Mouse (Mus musculus): Measurements from ENCODE around the gene Mdfic. TPM values are rescaled to one million over a fixed set of nuclear protein-coding genes. Genes with fewer than 3 reads are reported as not detected.
A peak's percentile ranks its signal among the peaks of the same experiment; 100 is the strongest.

Mdfic gene
- total RNA-seq, 1 experiment from 2014 or later, result 10.7 TPM

GRCm38 (mm10) chr6:15737312-15737911 lies 17.0 kb downstream of the Mdfic start:
- no peak for ATAC-seq (ENCODE audit: extremely low read depth, insufficient number of reproducible peaks, low FRiP score, poor library complexity, severe bottlenecking)

- no peak for ATAC-seq (ENCODE audit: extremely low read depth, insufficient number of reproducible peaks, low FRiP score, poor library complexity, severe bottlenecking)
These were observed 18.0 kb downstream of the Mdfic start for GRCm38 (mm10) chr6:15738331-15738943.

GRCm38 (mm10) chr6:15739132-15739531 lies 18.7 kb downstream of the Mdfic start:
- ATAC-seq (ENCODE audit: extremely low read depth, insufficient number of reproducible peaks, low FRiP score, poor library complexity, severe bottlenecking), result peak; percentile 41; the same call in 1 of the 2 replicates

GRCm38 (mm10) chr6:15742591-15743149 lies 22.2 kb downstream of the Mdfic start:
- ATAC-seq (ENCODE audit: extremely low read depth, insufficient number of reproducible peaks, low FRiP score, poor library complexity, severe bottlenecking), result no peak

GRCm38 (mm10) chr6:15743291-15743792 lies 22.9 kb downstream of the Mdfic start:
- no peak for ATAC-seq (ENCODE audit: extremely low read depth, insufficient number of reproducible peaks, low FRiP score, poor library complexity, severe bottlenecking)

GRCm38 (mm10) chr6:15743793-15744192 lies 23.3 kb downstream of the Mdfic start:
- ATAC-seq (ENCODE audit: extremely low read depth, insufficient number of reproducible peaks, low FRiP score, poor library complexity, severe bottlenecking), result no peak

- no peak for ATAC-seq (ENCODE audit: extremely low read depth, insufficient number of reproducible peaks, low FRiP score, poor library complexity, severe bottlenecking)
These were observed 24.9 kb downstream of the Mdfic start for GRCm38 (mm10) chr6:15745313-15745712.

GRCm38 (mm10) chr6:15745891-15746290 lies 25.4 kb downstream of the Mdfic start:
- peak; percentile 74 for ATAC-seq (ENCODE audit: extremely low read depth, insufficient number of reproducible peaks, low FRiP score, poor library complexity, severe bottlenecking)

GRCm38 (mm10) chr6:15747396-15748155 lies 27.1 kb downstream of the Mdfic start:
- no peak for ATAC-seq (ENCODE audit: extremely low read depth, insufficient number of reproducible peaks, low FRiP score, poor library complexity, severe bottlenecking)

GRCm38 (mm10) chr6:15748236-15748635 lies 27.8 kb downstream of the Mdfic start:
- ATAC-seq (ENCODE audit: extremely low read depth, insufficient number of reproducible peaks, low FRiP score, poor library complexity, severe bottlenecking), result peak; percentile 51; the same call in 1 of the 2 replicates

GRCm38 (mm10) chr6:15748943-15749342 lies 28.5 kb downstream of the Mdfic start:
- ATAC-seq (ENCODE audit: extremely low read depth, insufficient number of reproducible peaks, low FRiP score, poor library complexity, severe bottlenecking), result peak; percentile 48; the same call in 1 of the 2 replicates

GRCm38 (mm10) chr6:15750101-15750500 lies 29.6 kb downstream of the Mdfic start:
- ATAC-seq (ENCODE audit: extremely low read depth, insufficient number of reproducible peaks, low FRiP score, poor library complexity, severe bottlenecking), result peak; percentile 40

GRCm38 (mm10) chr6:15751375-15751774 lies 30.9 kb downstream of the Mdfic start:
- ATAC-seq (ENCODE audit: extremely low read depth, insufficient number of reproducible peaks, low FRiP score, poor library complexity, severe bottlenecking), result no peak

GRCm38 (mm10) chr6:15752160-15752559 lies 31.7 kb downstream of the Mdfic start:
- no peak for ATAC-seq (ENCODE audit: extremely low read depth, insufficient number of reproducible peaks, low FRiP score, poor library complexity, severe bottlenecking)

- ATAC-seq (ENCODE audit: extremely low read depth, insufficient number of reproducible peaks, low FRiP score, poor library complexity, severe bottlenecking), result no peak; the same call in 1 of the 2 replicates
These were observed 32.7 kb downstream of the Mdfic start for GRCm38 (mm10) chr6:15753208-15753607.

- peak; percentile 95 for ATAC-seq (ENCODE audit: extremely low read depth, insufficient number of reproducible peaks, low FRiP score, poor library complexity, severe bottlenecking)
These were observed 37.9 kb downstream of the Mdfic start for GRCm38 (mm10) chr6:15758394-15758793.

- ATAC-seq (ENCODE audit: extremely low read depth, insufficient number of reproducible peaks, low FRiP score, poor library complexity, severe bottlenecking), result no peak
These were observed 40.3 kb downstream of the Mdfic start for GRCm38 (mm10) chr6:15760750-15761149.

GRCm38 (mm10) chr6:15764039-15764438 lies 43.6 kb downstream of the Mdfic start:
- ATAC-seq (ENCODE audit: extremely low read depth, insufficient number of reproducible peaks, low FRiP score, poor library complexity, severe bottlenecking), result no peak

- no peak for ATAC-seq (ENCODE audit: extremely low read depth, insufficient number of reproducible peaks, low FRiP score, poor library complexity, severe bottlenecking)
These were observed 47.0 kb downstream of the Mdfic start for GRCm38 (mm10) chr6:15767460-15767859.
